Mouse (Mus musculus) ES-E14 (cell line): ENCODE measurements at regions not wholly inside any gene's neighbourhood (a gene's known extent, or its start where the extent isn't known, plus 50 kb on each side); places are given as distances from the start of the nearest gene placed in this dataset.

ENCODE experiments used
- DNase-seq: peaks from one replicate; pipeline ENCODE4 v3.0.0-alpha.2; 2013; ENCODE audit warnings: low read depth, low spot score
- H3K27ac ChIP-seq: 2 replicates; pipeline ENCODE4 v1.5.1; 2012; ENCODE audit warnings: low read depth, mild to moderate bottlenecking, low read length, moderate library complexity, mixed read lengths; ENCODE audit not compliant: poor library complexity, insufficient read depth, severe bottlenecking
- H3K36me3 ChIP-seq: 2 replicates; pipeline ENCODE4 v1.6.1; 2012; ENCODE audit warnings: mild to moderate bottlenecking, low read length, moderate library complexity, mixed read lengths; ENCODE audit not compliant: control insufficient read depth, poor library complexity, insufficient read depth, severe bottlenecking
- H3K4me1 ChIP-seq, 2 experiments: fragments of 150-350 bp in 1 of 2; sonication (generic) in 1 of 2; 2 replicates each; pipeline ENCODE4 v1.6.1; 2012; ENCODE audit warnings: low read length in 2 of 2, mild to moderate bottlenecking in 1 of 2, mixed read lengths in 1 of 2; ENCODE audit not compliant: control insufficient read depth in 2 of 2, insufficient read depth in 2 of 2, poor library complexity in 1 of 2
- H3K4me3 ChIP-seq, 2 experiments: fragments of 150-350 bp in 1 of 2; sonication (generic) in 1 of 2; 2 replicates each; pipeline ENCODE4 v1.5.1; 2012; ENCODE audit warnings: low read length in 2 of 2, low read depth in 1 of 2, mild to moderate bottlenecking in 1 of 2, mixed read lengths in 1 of 2; ENCODE audit not compliant: insufficient read depth in 1 of 2, poor library complexity in 1 of 2, severe bottlenecking in 1 of 2
- H3K9ac ChIP-seq: 2 replicates; pipeline ENCODE4 v1.6.1; 2012; ENCODE audit warnings: low read depth, mild to moderate bottlenecking, low read length, mixed read lengths; ENCODE audit not compliant: poor library complexity, insufficient read depth, severe bottlenecking
- H3K9me3 ChIP-seq: fragments of 150-350 bp; sonication (generic); 2 replicates; pipeline ENCODE4 v1.6.1; 2012; ENCODE audit warnings: low read depth, mild to moderate bottlenecking, low read length; ENCODE audit not compliant: control insufficient read depth, insufficient read depth
- CHD2 ChIP-seq: IDR thresholded peaks from 2 replicates; pipeline ENCODE4 v1.6.1; 2014; ENCODE audit warnings: mild to moderate bottlenecking, low read depth, low read length, inconsistent platforms
- HCFC1 ChIP-seq: IDR thresholded peaks from 2 replicates; pipeline ENCODE4 v1.6.1; 2012; ENCODE audit warnings: low read length, inconsistent platforms, borderline replicate concordance; ENCODE audit not compliant: insufficient read depth
- MAFK ChIP-seq: IDR thresholded peaks from 2 replicates; pipeline ENCODE4 v1.6.1; 2014; ENCODE audit warnings: mild to moderate bottlenecking, low read depth, low read length, inconsistent platforms; ENCODE audit not compliant: insufficient read depth
- ZC3H11A ChIP-seq: IDR thresholded peaks from 2 replicates; pipeline ENCODE4 v1.6.1; 2012; ENCODE audit warnings: low read depth, mild to moderate bottlenecking, inconsistent platforms, low read length, borderline replicate concordance
- ZNF384 ChIP-seq: IDR thresholded peaks from 2 replicates; pipeline ENCODE4 v1.6.1; 2012; ENCODE audit warnings: low read depth, low read length, inconsistent platforms
- in situ Hi-C, 2 experiments: fragments of 600-800 bp; cut with MboI; formaldehyde crosslinking; loops; one replicate each; pipeline ENCODE4 v1.15.1; 2025; ENCODE audit warnings: low sequenced_read_pairs in 2 of 2, inconsistent platforms in 1 of 2; ENCODE audit not compliant: unreplicated experiment in 2 of 2

DNA sequence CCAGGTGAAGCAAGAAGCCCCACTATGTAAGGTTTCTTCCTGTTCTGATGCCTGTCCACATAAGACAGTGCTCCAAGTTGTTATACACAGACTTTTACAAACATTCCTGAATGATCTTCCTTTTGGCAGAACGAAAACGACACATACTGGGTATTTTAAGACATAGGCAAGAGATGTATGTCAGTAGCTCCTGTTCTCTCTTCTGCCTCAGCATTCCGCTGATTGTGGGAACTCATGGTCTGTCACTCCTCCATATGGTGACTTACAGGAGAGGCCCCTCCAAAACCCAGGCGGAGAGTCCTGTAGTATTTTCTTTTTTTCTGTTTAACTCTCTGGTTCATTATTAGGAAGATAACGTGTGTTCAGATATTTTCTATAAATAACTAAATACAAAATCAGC is 1170.6 kb upstream of the Adam24 start:
- DNase-seq = no peak
- Histone ChIP-seq H3K4me1 (no peaks in the 10 kb centered on the region), H3K4me3 (no peak overlapping the region), H3K9me3 (no peaks in the 10 kb centered on the region), H3K9ac (no peak overlapping the region), H3K36me3 (no peaks in the 10 kb centered on the region), H3K27ac (no peak overlapping the region)
- TF ChIP-seq ZC3H11A (no peak), MAFK (no peak), HCFC1 (no peak), CHD2 (no peak), ZNF384 (no peak)
- in situ Hi-C loops = no loop called here

DNA sequence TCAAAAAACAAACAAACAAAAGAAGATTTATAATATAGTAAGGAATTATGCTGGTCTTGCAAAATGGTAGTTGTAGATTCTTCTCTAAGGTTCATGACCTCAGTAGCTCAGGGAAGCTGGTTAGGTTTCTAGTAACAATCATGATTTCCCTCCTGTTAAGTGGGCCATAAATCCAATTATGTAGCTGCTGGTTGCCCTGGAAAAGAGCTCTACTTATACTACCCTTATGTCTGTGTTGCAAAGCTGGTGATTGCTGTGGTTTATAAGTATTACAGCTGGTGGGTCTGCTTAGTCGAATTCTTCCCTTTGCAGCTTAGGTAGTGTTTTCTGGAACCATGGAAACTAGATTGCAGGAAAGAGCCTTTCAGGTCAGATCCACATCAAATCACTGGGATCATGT is 1161.9 kb upstream of the Adam24 start:
- TF ChIP-seq ZC3H11A (no peak), HCFC1 (no peak), CHD2 (no peak), MAFK (no peak), ZNF384 (no peak)
- in situ Hi-C loops = no loop called here
- DNase-seq = no peak
- Histone ChIP-seq H3K36me3 (no peaks in the 10 kb centered on the region), H3K9me3 (no peaks in the 10 kb centered on the region), H3K4me3 (no peak overlapping the region), H3K27ac (no peak overlapping the region), H3K4me1 (no peaks in the 10 kb centered on the region), H3K9ac (no peak overlapping the region)
